In genomic region chr3:68201214-68201613, GRCm38 (mm10) we compare ENCODE assay signal across 16 mouse cellular contexts.
DNase-seq lines count a peak whose midpoint lies in the region; ATAC-seq and TF ChIP-seq lines count a peak whose summit lies in the region.
"Had no signal": no experiment of that assay in that cellular context is flagged by ENCODE, and none has a peak within 500 bp of the region (broad histone marks: within the 10 kb centered on the region; RNA-seq: fewer than 3 reads in every experiment).

No protein-coding gene starts in this region.

- intact Hi-C loops in heart, postnatal 25 days (cut with DNase I): no loop called here

- WGBS in midbrain, embryonic 11.5 days: 42% methylated on average over 1 of the region's 1 CpGs
- 11% methylated on average over 1 of the region's 1 CpGs for WGBS in midbrain, embryonic 16.5 days
- WGBS in liver, postnatal 0 days (ENCODE audit: insufficient replicate concordance): 49% methylated on average over 1 of the region's 1 CpGs

- TF ChIP-seq EP300 in liver, postnatal 0 days (IDR thresholded peaks at IDR 0.05; ENCODE audit: low read depth): no peak

- H3K9ac ChIP-seq in midbrain, embryonic 11.5 days (ENCODE audit: low read length): no peak overlapping the region
- no peak overlapping the region for H3K9ac ChIP-seq in midbrain, embryonic 16.5 days (ENCODE audit: low read depth, low read length)
- no peak overlapping the region for H3K9ac ChIP-seq in liver, postnatal 0 days (replicated peaks)
- H3K9ac ChIP-seq: embryonic facial prominence, embryonic 13.5 days; heart, embryonic 15.5 days; liver, embryonic 12.5 days had no signal

- no peak overlapping the region for H3K4me2 ChIP-seq in midbrain, embryonic 11.5 days
- no peak overlapping the region for H3K4me2 ChIP-seq in midbrain, embryonic 16.5 days (ENCODE audit: low read length)
- H3K4me2 ChIP-seq in liver, postnatal 0 days (ENCODE audit: low read depth, low read length): no peak overlapping the region
- H3K4me2 ChIP-seq: embryonic facial prominence, embryonic 13.5 days; heart, embryonic 15.5 days; liver, embryonic 12.5 days had no signal

- H3K9me3 ChIP-seq in midbrain, embryonic 11.5 days (ENCODE audit: control insufficient read depth, low read length): no peaks in the 10 kb centered on the region
- H3K9me3 ChIP-seq in midbrain, embryonic 16.5 days (replicated peaks; ENCODE audit: control insufficient read depth, low read length, poor library complexity, severe bottlenecking): no peaks in the 10 kb centered on the region
- H3K9me3 ChIP-seq in liver, postnatal 0 days (ENCODE audit: low read length): no peaks in the 10 kb centered on the region
- H3K9me3 ChIP-seq: embryonic facial prominence, embryonic 13.5 days; heart, embryonic 15.5 days; liver, embryonic 12.5 days; megakaryocyte, embryonic 14.5 days had no signal

- ATAC-seq in midbrain, embryonic 11.5 days (ENCODE audit: low FRiP score): no peak
- ATAC-seq in midbrain, embryonic 16.5 days: no peak
- ATAC-seq in liver, postnatal 0 days: no peak
- ATAC-seq: inflammation-experienced regulatory T-cells, adult 6 months; liver, embryonic 12.5 days; lung, postnatal 0 days had no signal

- DNase-seq in embryo, embryonic 11 days: peak; percentile 5
- DNase-seq in embryo, embryonic 9.5 days (ENCODE audit: extremely low spot score): no peak
- peak; percentile 44 for DNase-seq in midbrain, embryonic 11.5 days (ENCODE audit: low spot score, missing footprints)
- peak; percentile 28 for DNase-seq in brain, embryonic 18.5 days (ENCODE audit: low read depth, low spot score)
- peak; percentile 18 for DNase-seq in layer of hippocampus, adult 9-10 months (ENCODE audit: low spot score)
- no peak for DNase-seq in heart, postnatal 25 days (ENCODE audit: low spot score)
- DNase-seq in liver, postnatal 0 days: no peak
- DNase-seq: cerebellum, adult 9-10 months; gastrocnemius, postnatal 36 days had no signal

- TF ChIP-seq CTCF in liver, postnatal 0 days (IDR thresholded peaks at IDR 0.05; ENCODE audit: low read depth): no peak

- H3K27ac ChIP-seq in midbrain, embryonic 11.5 days (ENCODE audit: low read depth, low read length): no peak overlapping the region
- no peak overlapping the region for H3K27ac ChIP-seq in midbrain, embryonic 16.5 days (ENCODE audit: low read length)
- H3K27ac ChIP-seq in liver, postnatal 0 days (ENCODE audit: low read depth): no peak overlapping the region
- H3K27ac ChIP-seq: embryonic facial prominence, embryonic 13.5 days; heart, embryonic 15.5 days; liver, embryonic 12.5 days had no signal

- no peaks in the 10 kb centered on the region for H3K36me3 ChIP-seq in midbrain, embryonic 11.5 days (ENCODE audit: control insufficient read depth, insufficient read depth, low read length)
- H3K36me3 ChIP-seq in midbrain, embryonic 16.5 days (ENCODE audit: control insufficient read depth, insufficient read depth, low read length): no peaks in the 10 kb centered on the region
- H3K36me3 ChIP-seq in liver, postnatal 0 days (replicated peaks; ENCODE audit: insufficient read depth, low read length): no peaks in the 10 kb centered on the region
- H3K36me3 ChIP-seq: embryonic facial prominence, embryonic 13.5 days; heart, embryonic 15.5 days; liver, embryonic 12.5 days had no signal

- no peaks in the 10 kb centered on the region for H3K27me3 ChIP-seq in midbrain, embryonic 11.5 days (ENCODE audit: control insufficient read depth, insufficient read depth, low read length)
- no peaks in the 10 kb centered on the region for H3K27me3 ChIP-seq in midbrain, embryonic 16.5 days (ENCODE audit: control insufficient read depth, insufficient read depth, low read depth, low read length)
- no peaks in the 10 kb centered on the region for H3K27me3 ChIP-seq in liver, postnatal 0 days (ENCODE audit: insufficient read depth, low read length)
- H3K27me3 ChIP-seq: embryonic facial prominence, embryonic 13.5 days; heart, embryonic 15.5 days; liver, embryonic 12.5 days; megakaryocyte, embryonic 14.5 days had no signal

- H3K4me1 ChIP-seq in midbrain, embryonic 11.5 days (ENCODE audit: control insufficient read depth, insufficient read depth, low read length): peaks cover 10% of the 10 kb centered on the region
- H3K4me1 ChIP-seq in midbrain, embryonic 16.5 days (ENCODE audit: control insufficient read depth, insufficient read depth, low read length): no peaks in the 10 kb centered on the region
- no peaks in the 10 kb centered on the region for H3K4me1 ChIP-seq in liver, postnatal 0 days (ENCODE audit: insufficient read depth)
- H3K4me1 ChIP-seq: embryonic facial prominence, embryonic 13.5 days; heart, embryonic 15.5 days; liver, embryonic 12.5 days had no signal

- H3K4me3 ChIP-seq in midbrain, embryonic 11.5 days (ENCODE audit: low read depth, low read length): no peak overlapping the region
- H3K4me3 ChIP-seq in midbrain, embryonic 16.5 days (ENCODE audit: low read depth, low read length): no peak overlapping the region
- H3K4me3 ChIP-seq in liver, postnatal 0 days (ENCODE audit: low read depth, low read length): no peak overlapping the region
- H3K4me3 ChIP-seq: embryonic facial prominence, embryonic 13.5 days; heart, embryonic 15.5 days; liver, embryonic 12.5 days; megakaryocyte, embryonic 14.5 days had no signal

Comparison
In these comparisons a context has a peak if more than half of its experiments do, and no peak if none do; other contexts are left out.
1. DNase-seq: peak in embryo, embryonic 11 days (single experiment), midbrain, embryonic 11.5 days (single experiment), brain, embryonic 18.5 days (single experiment) and layer of hippocampus, adult 9-10 months (single experiment); none in embryo, embryonic 9.5 days (single experiment), heart, postnatal 25 days (single experiment) and liver, postnatal 0 days (single experiment).